Mouse (Mus musculus): ENCODE data around the gene Flrt1.

DNA sequence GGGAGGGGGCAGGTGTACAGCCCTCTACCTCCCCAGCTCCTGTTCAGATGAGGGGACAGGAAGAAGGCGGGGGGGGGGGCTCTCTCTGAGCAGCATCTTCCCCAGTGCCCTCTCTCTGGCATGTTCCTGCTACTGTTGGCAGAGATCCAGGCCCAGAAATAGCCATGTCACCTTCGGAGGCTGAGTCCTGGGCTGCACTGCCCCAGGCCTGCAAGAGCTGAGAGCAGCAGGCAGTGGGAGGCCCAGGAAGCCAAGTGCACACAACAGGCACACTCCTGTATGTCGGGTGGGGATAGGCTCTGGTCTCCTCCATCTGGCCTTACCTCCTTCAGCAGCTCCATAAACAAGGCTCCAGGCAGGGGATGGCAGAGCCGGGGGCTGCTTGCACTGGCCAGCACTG, 16.7 kb upstream of the Flrt1 start:
- no peak; the same call in 1 of the 2 replicates for TF ChIP-seq POLR2A (IDR thresholded peaks at IDR 0.05; ENCODE audit: insufficient read depth, low read depth, low read length)
- TF ChIP-seq CTCF (IDR thresholded peaks at IDR 0.05) = no peak
